Mouse (Mus musculus) small intestine, adult 2 months (tissue): Measurements from ENCODE around the gene Idnk.

Experiments used
- CTCF ChIP-seq: fragments of 200-500 bp; IDR thresholded peaks from 2 replicates; pipeline ENCODE4 v1.5.1; 2012; ENCODE audit warnings: low read depth, mild to moderate bottlenecking, control low read depth, inconsistent platforms, low read length, moderate library complexity, mixed read lengths; ENCODE audit not compliant: insufficient replicate concordance, insufficient read length; ENCODE audit errors: extremely low read depth
- POLR2A ChIP-seq: fragments of 200-500 bp; IDR thresholded peaks from 2 replicates; pipeline ENCODE4 v1.6.1; 2012; ENCODE audit warnings: low read depth, mild to moderate bottlenecking, control low read depth, inconsistent platforms, low read length, moderate library complexity

DNA sequence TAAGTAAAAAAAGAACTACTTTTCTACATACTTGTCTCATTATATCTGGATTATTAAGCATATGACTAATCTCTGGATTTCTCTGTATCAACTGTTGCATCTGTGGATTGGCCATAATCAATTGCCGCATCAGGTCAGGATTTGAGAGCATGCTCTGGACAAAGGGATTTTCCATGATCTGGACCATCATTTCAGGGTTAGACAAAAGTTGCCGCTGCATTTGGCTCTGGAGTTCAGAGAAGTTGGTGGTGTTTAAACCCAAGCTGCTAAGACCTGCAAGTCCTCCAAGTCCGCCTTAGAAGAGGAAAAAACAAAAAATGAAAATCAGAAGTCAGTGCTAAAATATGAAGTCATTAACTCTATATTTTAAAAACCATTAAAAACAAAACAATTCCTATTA, 35.8 kb downstream of the Idnk start:
- no peak for TF ChIP-seq CTCF
- TF ChIP-seq POLR2A: no peak
